Mouse (Mus musculus): Measurements from ENCODE around the gene Csrnp1. TPM values are rescaled to one million over a fixed set of nuclear protein-coding genes. Genes with fewer than 3 reads are reported as not detected.

The Csrnp1 gene
- total and polyA plus RNA-seq, 2 experiments from 2014 or later: 2.7 to 10.9 TPM

- no peak overlapping the region for H3K27ac ChIP-seq (ENCODE audit: low read depth, low read length)
- peak overlapping the region; percentile 18; the same call in 1 of the 2 replicates for H3K9ac ChIP-seq
- H3K27me3 ChIP-seq (ENCODE audit: insufficient read depth, low read length): no peaks in the 10 kb centered on the region
- ATAC-seq (peak; percentile 66), DNase-seq (peak; percentile 58)
- no peaks in the 10 kb centered on the region for H3K4me1 ChIP-seq (ENCODE audit: insufficient read depth)
- 11% methylated on average over 31 of the region's 31 CpGs for WGBS
- H3K4me2 ChIP-seq (ENCODE audit: low read depth): peak overlapping the region; percentile 44
- no peaks in the 10 kb centered on the region for H3K36me3 ChIP-seq (ENCODE audit: insufficient read depth)
- no peak for TF ChIP-seq CTCF (IDR thresholded peaks at IDR 0.05; ENCODE audit: low read depth)
- no peaks in the 10 kb centered on the region for H3K9me3 ChIP-seq (ENCODE audit: low read length)
- peak overlapping the region; percentile 27 for H3K4me3 ChIP-seq (ENCODE audit: low read depth, low read length)
Observed at GRCm38 (mm10) chr9:120001945-120002725, 17.7 kb upstream of the Csrnp1 start.

DNA sequence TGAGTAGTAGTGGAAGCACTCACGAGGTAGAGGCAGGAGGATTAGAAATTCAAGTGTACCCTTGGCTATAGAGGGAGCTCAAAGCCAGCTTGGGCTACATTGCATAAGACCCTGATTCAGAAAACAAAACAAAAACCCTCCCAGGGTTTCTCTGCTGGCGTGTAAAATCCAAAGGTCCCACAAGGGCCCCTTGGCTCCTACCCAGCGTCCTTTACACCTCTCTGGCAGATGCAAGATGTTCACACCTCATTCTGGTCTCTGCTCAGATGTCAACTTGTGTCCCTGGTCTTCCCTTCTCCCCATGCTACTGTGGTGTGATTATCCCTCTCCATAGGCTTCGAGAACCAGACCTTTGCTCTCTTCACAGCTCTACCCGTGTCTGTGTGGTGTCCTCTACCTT lies 16.3 kb upstream of the Csrnp1 start:
- H3K9me3 ChIP-seq (ENCODE audit: low read length): no peaks in the 10 kb centered on the region
- TF ChIP-seq CTCF (IDR thresholded peaks at IDR 0.05; ENCODE audit: low read depth): no peak
- H3K4me2 ChIP-seq (ENCODE audit: low read depth): no peak overlapping the region
- ATAC-seq (no peak), DNase-seq (no peak)
- no peaks in the 10 kb centered on the region for H3K36me3 ChIP-seq (ENCODE audit: insufficient read depth)
- no peaks in the 10 kb centered on the region for H3K27me3 ChIP-seq (ENCODE audit: insufficient read depth, low read length)
- H3K4me3 ChIP-seq (ENCODE audit: low read depth, low read length): no peak overlapping the region
- WGBS: 75% methylated on average over 5 of the region's 5 CpGs
- no peaks in the 10 kb centered on the region for H3K4me1 ChIP-seq (ENCODE audit: insufficient read depth)
- H3K27ac ChIP-seq (ENCODE audit: low read depth, low read length): no peak overlapping the region
- no peak overlapping the region for H3K9ac ChIP-seq

DNA sequence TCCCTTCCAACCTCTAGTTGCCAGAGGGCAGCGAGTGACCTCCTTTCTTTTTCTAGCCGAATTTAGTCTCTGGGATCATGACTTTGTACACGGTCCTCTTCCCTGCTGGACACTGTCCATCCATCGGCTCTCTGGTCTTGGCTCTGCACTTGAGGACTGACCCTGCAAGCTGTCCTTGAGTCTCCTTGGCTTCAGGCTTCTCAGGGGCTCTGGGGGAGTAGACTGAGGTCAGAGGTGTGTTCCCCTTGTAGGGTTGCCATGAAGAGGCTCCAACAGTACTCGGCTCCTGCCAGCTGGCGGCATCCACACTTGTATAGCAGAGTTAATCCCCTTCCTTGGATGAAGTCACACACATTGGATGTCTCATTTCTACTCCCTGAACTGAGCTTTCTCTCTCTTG lies 15.2 kb upstream of the Csrnp1 start:
- H3K9ac ChIP-seq: no peak overlapping the region
- no peak for TF ChIP-seq CTCF (IDR thresholded peaks at IDR 0.05; ENCODE audit: low read depth)
- ATAC-seq (0 out of 2 replicates have a peak, but pooled peaks have one; percentile 20), DNase-seq (no peak)
- H3K4me2 ChIP-seq (ENCODE audit: low read depth): no peak overlapping the region
- no peaks in the 10 kb centered on the region for H3K36me3 ChIP-seq (ENCODE audit: insufficient read depth)
- 72% methylated on average over 6 of the region's 6 CpGs for WGBS
- H3K4me3 ChIP-seq (ENCODE audit: low read depth, low read length): no peak overlapping the region
- no peak overlapping the region for H3K27ac ChIP-seq (ENCODE audit: low read depth, low read length)
- H3K9me3 ChIP-seq (ENCODE audit: low read length): no peaks in the 10 kb centered on the region
- H3K4me1 ChIP-seq (ENCODE audit: insufficient read depth): no peaks in the 10 kb centered on the region
- no peaks in the 10 kb centered on the region for H3K27me3 ChIP-seq (ENCODE audit: insufficient read depth, low read length)

DNA sequence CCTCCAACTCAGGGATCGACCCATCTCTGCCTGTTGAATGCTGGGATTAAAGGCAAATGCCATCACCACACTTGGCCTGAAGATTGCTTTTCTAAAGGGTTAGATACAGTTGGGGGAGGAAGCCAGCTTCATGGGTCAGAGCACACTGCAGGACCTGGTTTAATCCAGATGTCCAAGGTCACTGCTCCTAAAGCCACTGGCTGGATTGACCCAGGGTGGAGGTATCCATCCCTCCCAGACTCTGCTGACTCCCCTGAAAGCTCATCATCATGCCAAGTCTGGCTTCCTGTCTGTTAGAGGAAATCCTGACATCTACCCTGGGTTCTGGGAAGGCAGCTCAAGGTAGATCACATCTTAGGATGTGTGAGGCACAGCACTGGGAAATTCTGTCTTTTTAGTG lies 14.3 kb upstream of the Csrnp1 start:
- no peak overlapping the region for H3K4me2 ChIP-seq (ENCODE audit: low read depth)
- TF ChIP-seq CTCF (IDR thresholded peaks at IDR 0.05; ENCODE audit: low read depth): no peak
- no peaks in the 10 kb centered on the region for H3K36me3 ChIP-seq (ENCODE audit: insufficient read depth)
- DNase-seq (no peak), ATAC-seq (no peak)
- no peaks in the 10 kb centered on the region for H3K9me3 ChIP-seq (ENCODE audit: low read length)
- no peak overlapping the region for H3K27ac ChIP-seq (ENCODE audit: low read depth, low read length)
- no peaks in the 10 kb centered on the region for H3K4me1 ChIP-seq (ENCODE audit: insufficient read depth)
- H3K27me3 ChIP-seq (ENCODE audit: insufficient read depth, low read length): no peaks in the 10 kb centered on the region
- no peak overlapping the region for H3K4me3 ChIP-seq (ENCODE audit: low read depth, low read length)
- 82% methylated on average over 1 of the region's 1 CpGs for WGBS
- no peak overlapping the region for H3K9ac ChIP-seq

DNA sequence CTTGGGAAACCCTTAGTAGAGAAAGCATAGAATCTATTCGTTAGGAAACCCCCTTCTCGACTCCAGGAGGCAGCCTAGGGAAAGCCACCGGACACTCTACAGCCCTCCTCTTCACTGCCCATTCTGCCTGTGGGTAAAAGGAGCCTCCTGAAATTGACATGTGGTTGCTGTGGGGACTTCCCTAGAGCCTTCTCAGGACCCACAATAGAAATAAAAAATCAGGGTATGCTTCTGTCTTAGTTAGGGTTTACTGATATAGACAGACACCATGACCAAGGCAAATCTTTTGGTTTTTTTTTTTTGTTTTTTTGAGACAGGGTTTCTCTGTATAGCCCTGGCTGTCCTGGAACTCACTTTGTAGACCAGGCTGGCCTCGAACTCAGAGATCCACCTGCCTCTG lies 11.6 kb upstream of the Csrnp1 start:
- DNase-seq (no peak), ATAC-seq (no peak)
- Histone ChIP-seq H3K27me3 (ENCODE audit: insufficient read depth, low read length) (no peaks in the 10 kb centered on the region), H3K4me3 (ENCODE audit: low read depth, low read length) (no peak overlapping the region), H3K4me1 (ENCODE audit: insufficient read depth) (no peaks in the 10 kb centered on the region), H3K36me3 (ENCODE audit: insufficient read depth) (no peaks in the 10 kb centered on the region), H3K9ac (no peak overlapping the region), H3K27ac (ENCODE audit: low read depth, low read length) (no peak overlapping the region), H3K4me2 (ENCODE audit: low read depth) (no peak overlapping the region), H3K9me3 (ENCODE audit: low read length) (no peaks in the 10 kb centered on the region)
- no peak for TF ChIP-seq CTCF (IDR thresholded peaks at IDR 0.05; ENCODE audit: low read depth)
- WGBS: 84% methylated on average over 4 of the region's 4 CpGs

- Histone ChIP-seq H3K27ac (ENCODE audit: low read depth, low read length) (no peak overlapping the region), H3K9me3 (ENCODE audit: low read length) (no peaks in the 10 kb centered on the region), H3K27me3 (ENCODE audit: insufficient read depth, low read length) (no peaks in the 10 kb centered on the region), H3K36me3 (ENCODE audit: insufficient read depth) (no peaks in the 10 kb centered on the region), H3K9ac (no peak overlapping the region), H3K4me2 (ENCODE audit: low read depth) (no peak overlapping the region), H3K4me3 (ENCODE audit: low read depth, low read length) (no peak overlapping the region), H3K4me1 (ENCODE audit: insufficient read depth) (no peaks in the 10 kb centered on the region)
- ATAC-seq (no peak), DNase-seq (no peak)
- no peak for TF ChIP-seq CTCF (IDR thresholded peaks at IDR 0.05; ENCODE audit: low read depth)
- WGBS: 79% methylated on average over 7 of the region's 7 CpGs
Observed at GRCm38 (mm10) chr9:119994207-119994606, 9.7 kb upstream of the Csrnp1 start.

GRCm38 (mm10) chr9:119993092-119993844 lies 8.8 kb upstream of the Csrnp1 start:
- TF ChIP-seq CTCF (IDR thresholded peaks at IDR 0.05; ENCODE audit: low read depth): no peak
- WGBS: 63% methylated on average over 10 of the region's 10 CpGs
- no peaks in the 10 kb centered on the region for H3K4me1 ChIP-seq (ENCODE audit: insufficient read depth)
- H3K9ac ChIP-seq: no peak overlapping the region
- ATAC-seq (no peak), DNase-seq (no peak)
- no peaks in the 10 kb centered on the region for H3K36me3 ChIP-seq (ENCODE audit: insufficient read depth)
- no peaks in the 10 kb centered on the region for H3K27me3 ChIP-seq (ENCODE audit: insufficient read depth, low read length)
- no peak overlapping the region for H3K4me2 ChIP-seq (ENCODE audit: low read depth)
- no peak overlapping the region for H3K27ac ChIP-seq (ENCODE audit: low read depth, low read length)
- H3K9me3 ChIP-seq (ENCODE audit: low read length): no peaks in the 10 kb centered on the region
- H3K4me3 ChIP-seq (ENCODE audit: low read depth, low read length): no peak overlapping the region

Data from forebrain, postnatal 0 days (tissue).